In genomic region chr17:8552346-8553035, GRCm38 (mm10) we compare ENCODE assay signal across 20 mouse cellular contexts. TPM values are rescaled to one million over a fixed set of nuclear protein-coding genes. Genes with fewer than 3 reads are reported as not detected.
DNase-seq lines count a peak whose midpoint lies in the region; ATAC-seq and TF ChIP-seq lines count a peak whose summit lies in the region.
"Had no signal": no experiment of that assay in that cellular context is flagged by ENCODE, and none has a peak within 500 bp of the region (broad histone marks: within the 10 kb centered on the region; RNA-seq: fewer than 3 reads in every experiment).

No protein-coding gene starts in this region.

- H3K36me3 ChIP-seq in heart, embryonic 12.5 days: no peaks in the 10 kb centered on the region
- no peaks in the 10 kb centered on the region for H3K36me3 ChIP-seq in heart, embryonic 16.5 days (ENCODE audit: control insufficient read depth, insufficient read depth)
- no peaks in the 10 kb centered on the region for H3K36me3 ChIP-seq in hindbrain, embryonic 16.5 days (ENCODE audit: control insufficient read depth, insufficient read depth, low read length)
- H3K36me3 ChIP-seq: forebrain, embryonic 12.5 days; kidney, embryonic 15.5 days; lung, embryonic 15.5 days had no signal

- peaks cover 33% of the 10 kb centered on the region for H3K4me1 ChIP-seq in heart, embryonic 12.5 days (replicated peaks)
- peaks cover 69% of the 10 kb centered on the region for H3K4me1 ChIP-seq in cerebellum, adult 2 months (ENCODE audit: control insufficient read depth, insufficient read depth, low read length)
- H3K4me1 ChIP-seq in heart, embryonic 16.5 days (ENCODE audit: control insufficient read depth, insufficient read depth, low read length): peaks cover 12% of the 10 kb centered on the region
- no peaks in the 10 kb centered on the region for H3K4me1 ChIP-seq in hindbrain, embryonic 16.5 days (ENCODE audit: control insufficient read depth, insufficient read depth, low read depth, low read length)
- H3K4me1 ChIP-seq: forebrain, embryonic 12.5 days; kidney, embryonic 15.5 days; lung, embryonic 15.5 days had no signal

- H3K27ac ChIP-seq in heart, embryonic 12.5 days (ENCODE audit: poor library complexity, severe bottlenecking): peak overlapping the region; percentile 60
- H3K27ac ChIP-seq in cerebellum, adult 2 months (ENCODE audit: insufficient read depth, low read length): peak overlapping the region; percentile 99
- H3K27ac ChIP-seq in heart, embryonic 16.5 days (ENCODE audit: low read length): peak overlapping the region; percentile 59
- H3K27ac ChIP-seq in hindbrain, embryonic 16.5 days (ENCODE audit: low read depth, low read length): no peak overlapping the region
- H3K27ac ChIP-seq: forebrain, embryonic 12.5 days; hindbrain, embryonic 14.5 days; kidney, embryonic 15.5 days; lung, embryonic 15.5 days had no signal

- peak overlapping the region; percentile 18; the same call in 1 of the 2 replicates for H3K9ac ChIP-seq in heart, embryonic 12.5 days
- no peak overlapping the region for H3K9ac ChIP-seq in heart, embryonic 16.5 days (ENCODE audit: low read length)
- no peak overlapping the region for H3K9ac ChIP-seq in hindbrain, embryonic 16.5 days (ENCODE audit: low read depth, low read length)
- H3K9ac ChIP-seq: forebrain, embryonic 12.5 days; hindbrain, embryonic 14.5 days; kidney, embryonic 15.5 days; lung, embryonic 15.5 days had no signal

- H3K9me3 ChIP-seq in heart, embryonic 12.5 days (replicated peaks): peaks cover 5% of the 10 kb centered on the region; the same call in 1 of the 2 replicates
- H3K9me3 ChIP-seq in heart, embryonic 16.5 days (replicated peaks; ENCODE audit: control insufficient read depth, low read length): no peaks in the 10 kb centered on the region
- no peaks in the 10 kb centered on the region for H3K9me3 ChIP-seq in hindbrain, embryonic 16.5 days (ENCODE audit: control insufficient read depth, low read length)
- H3K9me3 ChIP-seq: forebrain, embryonic 12.5 days; kidney, embryonic 15.5 days; lung, embryonic 15.5 days had no signal

- intact Hi-C loops in heart, postnatal 36 days (cut with DNase I): no loop called here

- no peak for TF ChIP-seq CTCF in cerebellum, adult 2 months (IDR thresholded peaks at IDR 0.05; ENCODE audit: borderline replicate concordance, insufficient read depth, low read depth, low read length)

- peak; percentile 36; the same call in 1 of the 2 replicates for ATAC-seq in heart, embryonic 12.5 days (ENCODE audit: insufficient number of reproducible peaks, low FRiP score)
- 0 out of 2 replicates have a peak, but pooled peaks have one; percentile 49 for ATAC-seq in heart, embryonic 16.5 days (replicated peaks; ENCODE audit: extremely low read depth, insufficient read depth, low FRiP score)
- no peak for ATAC-seq in hindbrain, embryonic 16.5 days

- H3K4me2 ChIP-seq in heart, embryonic 12.5 days: peak overlapping the region; percentile 40
- peak overlapping the region; percentile 29 for H3K4me2 ChIP-seq in heart, embryonic 16.5 days (ENCODE audit: low read depth, low read length)
- no peak overlapping the region for H3K4me2 ChIP-seq in hindbrain, embryonic 16.5 days (ENCODE audit: low read length)
- H3K4me2 ChIP-seq: forebrain, embryonic 12.5 days; hindbrain, embryonic 14.5 days; kidney, embryonic 15.5 days; lung, embryonic 15.5 days had no signal

- TF ChIP-seq POLR2A in cerebellum, adult 2 months (IDR thresholded peaks at IDR 0.05; ENCODE audit: borderline replicate concordance, insufficient read depth, low read length): peak; percentile 75; the same call in 1 of the 2 replicates

- DNase-seq in adrenal gland, adult (ENCODE audit: inconsistent age in 2 of 2, low spot score in 1 of 2): peak; percentile 61 to 67
- DNase-seq in adrenal gland, adult 8-10 months: no peak
- DNase-seq in heart, postnatal 36 days: no peak
- DNase-seq in cerebellum, adult 2 months: peak; percentile 97 to 98
- no peak for DNase-seq in layer of hippocampus, postnatal 25 days (ENCODE audit: extremely low spot score in 1 of 2, low spot score in 1 of 2)
- DNase-seq: liver; spleen, adult 18-20 months; thymus, postnatal 14 days had no signal

- H3K4me3 ChIP-seq in heart, embryonic 12.5 days: no peak overlapping the region
- H3K4me3 ChIP-seq in cerebellum, adult 2 months (replicated peaks; ENCODE audit: insufficient read depth, low read depth, low read length): peak overlapping the region; percentile 42
- H3K4me3 ChIP-seq in heart, embryonic 16.5 days (ENCODE audit: low read length): no peak overlapping the region
- H3K4me3 ChIP-seq in hindbrain, embryonic 16.5 days (ENCODE audit: low read length): no peak overlapping the region
- H3K4me3 ChIP-seq: forebrain, embryonic 12.5 days; kidney, embryonic 15.5 days; lung, embryonic 15.5 days had no signal

- 35% methylated on average over 8 of the region's 8 CpGs for WGBS in heart, embryonic 12.5 days
- WGBS in cerebellum, adult 2 months: 15% methylated on average over 8 of the region's 8 CpGs
- WGBS in heart, embryonic 16.5 days: 25% methylated on average over 8 of the region's 8 CpGs
- 86% methylated on average over 8 of the region's 8 CpGs for WGBS in hindbrain, embryonic 16.5 days

- 0 out of 2 replicates have a peak, but pooled peaks cover 11% of the 10 kb centered on the region for H3K27me3 ChIP-seq in heart, embryonic 12.5 days (replicated peaks)
- H3K27me3 ChIP-seq in cerebellum, adult 2 months (ENCODE audit: control insufficient read depth, insufficient read depth, low read length): no peaks in the 10 kb centered on the region
- H3K27me3 ChIP-seq in heart, embryonic 16.5 days (ENCODE audit: control insufficient read depth, insufficient read depth, low read length): no peaks in the 10 kb centered on the region
- H3K27me3 ChIP-seq in hindbrain, embryonic 16.5 days (replicated peaks; ENCODE audit: control insufficient read depth, insufficient read depth, low read length): no peaks in the 10 kb centered on the region
- H3K27me3 ChIP-seq: forebrain, embryonic 12.5 days; lung, embryonic 15.5 days had no signal

RNA-seq across cellular contexts. Expression of gene Gm17087, which starts 14.3 kb away (rescaled TPM):
- not detected for total RNA-seq in adrenal gland, adult 8-10 months (2022)
- polyA plus RNA-seq in heart, embryonic 12.5 days (2016; fragmentation: Nextera tagmentation; extraction: Ambion mirVana): not detected in 2 replicates
- not detected for total RNA-seq in heart, postnatal 36 days (2021)
- not detected in 2 replicates for polyA plus RNA-seq in cerebellum, adult 2 months (2012; rRNA removed)
- not detected in 2 replicates for polyA plus RNA-seq in heart, embryonic 16.5 days (2015; fragmentation: Nextera tagmentation; extraction: Ambion mirVana)
- total RNA-seq in layer of hippocampus, postnatal 25 days (2021): not detected
- polyA plus RNA-seq in hindbrain, embryonic 16.5 days (2015; fragmentation: Nextera tagmentation; extraction: Ambion mirVana): 0.14 TPM in 1 of 2 replicates, not detected in the other
- total RNA-seq: layer of hippocampus, adult 18-20 months had no signal
- polyA plus RNA-seq: cortical plate, adult 2 months; embryonic facial prominence, embryonic 14.5 days; forebrain, embryonic 12.5 days; hindbrain, embryonic 14.5 days; kidney, embryonic 15.5 days; lung, embryonic 15.5 days; neural tube, embryonic 14.5 days; stomach, embryonic 16.5 days had no signal

RNA-seq across cellular contexts. Expression of gene Pde10a, which starts 27.3 kb away (rescaled TPM):
- total RNA-seq in adrenal gland, adult 8-10 months (2022): 100 to 1,000 TPM in 1 of 4 experiments, 10 to 100 TPM in 3; 16.9 to 104 (median 44.4) TPM
- 1.4 and 1.7 TPM in 2 replicates for polyA plus RNA-seq in heart, embryonic 12.5 days (2016; fragmentation: Nextera tagmentation; extraction: Ambion mirVana)
- total RNA-seq in heart, postnatal 36 days (2021): 1 to 10 TPM; 2.7 to 3.5 TPM
- polyA plus RNA-seq in cerebellum, adult 2 months (2012; rRNA removed): 31.9 and 40.9 TPM in 2 replicates
- 1.1 and 1.9 TPM in 2 replicates for polyA plus RNA-seq in heart, embryonic 16.5 days (2015; fragmentation: Nextera tagmentation; extraction: Ambion mirVana)
- total RNA-seq in layer of hippocampus, postnatal 25 days (2021): 10 to 100 TPM; 55.2 to 64.0 TPM
- polyA plus RNA-seq in hindbrain, embryonic 16.5 days (2015; fragmentation: Nextera tagmentation; extraction: Ambion mirVana): 10.7 and 11.3 TPM in 2 replicates

Comparison
In these comparisons a context has a peak if more than half of its experiments do, and no peak if none do; other contexts are left out.
1. DNase-seq: peak in adrenal gland, adult (2 of 2) and cerebellum, adult 2 months (2 of 2); none in adrenal gland, adult 8-10 months (single experiment), heart, postnatal 36 days (0 of 2) and layer of hippocampus, postnatal 25 days (0 of 2).